Mouse (Mus musculus): ENCODE results near the gene Dip2b.

DNA sequence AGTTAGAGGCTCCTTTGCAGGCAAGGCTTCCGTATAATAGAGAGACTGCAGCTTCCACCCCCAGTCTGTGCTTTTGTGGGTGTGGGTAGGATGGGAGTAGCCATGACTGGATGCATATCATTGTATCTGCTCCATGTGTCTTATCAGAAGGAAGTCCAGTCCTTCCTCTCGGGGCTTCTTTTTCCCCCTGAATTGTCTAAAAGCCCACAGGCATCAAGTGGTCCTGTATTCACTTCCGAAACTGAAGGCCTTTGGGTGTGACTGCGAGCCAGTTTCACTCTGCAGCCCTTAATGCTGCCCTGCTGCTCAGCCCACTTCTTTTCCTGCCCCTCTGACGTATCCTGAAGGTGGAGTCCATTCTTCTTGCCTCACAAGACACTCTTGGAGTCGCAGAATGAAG, 86.8 kb downstream of the Dip2b start:
- TF ChIP-seq CTCF (IDR thresholded peaks at IDR 0.05; ENCODE audit: insufficient read depth, low read length) (no peak), POLR2A (IDR thresholded peaks at IDR 0.05; ENCODE audit: borderline replicate concordance, extremely low read depth, low read depth, low read length) (no peak)

All from lung, adult 2 months (tissue).